Mouse (Mus musculus): ENCODE measurements around the gene Ccna1. TPM values are rescaled to one million over a fixed set of nuclear protein-coding genes. Genes with fewer than 3 reads are reported as not detected.

Ccna1 gene
- polyA plus RNA-seq, 1 experiment from 2014 or later: 13.1 TPM

DNA sequence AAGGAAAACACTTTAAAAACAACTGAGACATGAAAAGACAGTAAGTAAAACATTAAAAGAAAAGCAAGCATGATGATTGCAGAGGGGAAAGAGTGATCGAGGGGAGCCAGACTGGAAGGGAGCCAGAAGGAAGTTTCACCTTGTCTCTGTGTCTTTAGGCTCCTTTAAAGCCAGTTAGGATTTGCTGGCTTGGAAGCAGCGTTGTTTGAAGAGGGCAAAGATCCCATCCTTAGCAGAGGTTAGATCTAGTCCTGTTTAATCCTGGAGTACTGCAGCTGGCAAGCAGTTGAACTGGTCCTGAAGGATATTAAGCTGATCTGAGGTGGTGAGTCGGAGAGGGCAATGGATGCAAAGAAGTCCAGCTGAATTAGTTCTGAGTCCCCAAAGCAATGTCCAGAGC, 33.5 kb upstream of the Ccna1 start:
- Histone ChIP-seq H3K9me3 (ENCODE audit: control insufficient read depth, low read length) (no peaks in the 10 kb centered on the region), H3K36me3 (ENCODE audit: control insufficient read depth, insufficient read depth, low read length) (no peaks in the 10 kb centered on the region), H3K27me3 (ENCODE audit: control insufficient read depth, insufficient read depth, low read depth, low read length) (no peaks in the 10 kb centered on the region), H3K4me2 (ENCODE audit: low read depth, low read length) (no peak overlapping the region), H3K4me3 (ENCODE audit: low read length) (no peak overlapping the region), H3K4me1 (replicated peaks; ENCODE audit: control insufficient read depth, insufficient read depth, low read length) (no peaks in the 10 kb centered on the region), H3K27ac (ENCODE audit: low read length) (no peak overlapping the region), H3K9ac (ENCODE audit: low read length) (no peak overlapping the region)
- ATAC-seq (ENCODE audit: low read depth): no peak
- whole genome bisulfite sequencing: 45% methylated on average over 3 of the region's 3 CpGs

DNA sequence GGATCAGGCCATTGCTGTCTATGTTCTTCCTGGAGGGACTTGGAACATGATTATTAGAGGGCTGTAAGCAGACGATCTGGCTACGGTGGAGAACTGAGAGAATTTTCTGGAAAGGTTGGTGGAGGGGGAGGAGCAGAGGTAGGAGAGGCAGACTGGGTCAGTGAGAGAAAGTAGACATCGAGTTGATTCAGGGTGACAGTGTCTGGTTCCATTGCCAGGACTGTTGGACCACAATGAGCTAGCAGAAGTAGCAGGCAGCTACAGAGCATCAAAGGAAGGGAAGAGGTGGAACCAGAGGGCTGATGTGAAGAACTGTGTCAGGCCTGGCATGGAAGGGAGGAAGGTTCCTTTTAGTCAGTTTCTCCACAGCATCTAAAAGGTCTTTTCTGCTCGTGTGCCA, 33.1 kb upstream of the Ccna1 start:
- no peak for ATAC-seq (ENCODE audit: low read depth)
- Histone ChIP-seq H3K9ac (ENCODE audit: low read length) (no peak overlapping the region), H3K4me2 (ENCODE audit: low read depth, low read length) (no peak overlapping the region), H3K4me1 (replicated peaks; ENCODE audit: control insufficient read depth, insufficient read depth, low read length) (no peaks in the 10 kb centered on the region), H3K4me3 (ENCODE audit: low read length) (no peak overlapping the region), H3K27me3 (ENCODE audit: control insufficient read depth, insufficient read depth, low read depth, low read length) (no peaks in the 10 kb centered on the region), H3K9me3 (ENCODE audit: control insufficient read depth, low read length) (no peaks in the 10 kb centered on the region), H3K36me3 (ENCODE audit: control insufficient read depth, insufficient read depth, low read length) (no peaks in the 10 kb centered on the region), H3K27ac (ENCODE audit: low read length) (no peak overlapping the region)
- 38% methylated on average over 4 of the region's 4 CpGs for WGBS

DNA sequence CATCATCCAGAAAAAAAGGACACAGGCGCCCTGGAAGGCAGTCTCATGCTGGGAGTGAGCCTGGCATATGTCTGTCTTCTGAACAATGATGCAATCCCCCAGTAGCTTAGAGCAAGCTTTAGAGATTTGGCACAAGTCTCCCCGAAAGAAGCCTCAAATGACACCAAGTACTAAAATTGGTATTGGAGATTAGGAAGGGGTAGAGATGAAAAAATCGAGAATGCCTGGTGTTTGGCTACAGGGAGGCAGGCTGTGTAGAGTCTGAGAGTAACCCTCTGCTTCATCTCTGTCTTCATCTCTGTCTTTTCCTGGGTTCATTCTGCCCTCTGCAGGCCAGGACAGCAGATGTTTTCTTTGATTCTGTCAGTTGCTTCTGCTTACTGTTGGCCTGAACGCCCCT, 32.1 kb upstream of the Ccna1 start:
- no peaks in the 10 kb centered on the region for H3K27me3 ChIP-seq (ENCODE audit: control insufficient read depth, insufficient read depth, low read depth, low read length)
- H3K9me3 ChIP-seq (ENCODE audit: control insufficient read depth, low read length): no peaks in the 10 kb centered on the region
- ATAC-seq (ENCODE audit: low read depth): no peak
- no peaks in the 10 kb centered on the region for H3K4me1 ChIP-seq (replicated peaks; ENCODE audit: control insufficient read depth, insufficient read depth, low read length)
- H3K27ac ChIP-seq (ENCODE audit: low read length): no peak overlapping the region
- H3K36me3 ChIP-seq (ENCODE audit: control insufficient read depth, insufficient read depth, low read length): no peaks in the 10 kb centered on the region
- 57% methylated on average over 4 of the region's 4 CpGs for WGBS
- H3K9ac ChIP-seq (ENCODE audit: low read length): no peak overlapping the region
- no peak overlapping the region for H3K4me3 ChIP-seq (ENCODE audit: low read length)
- H3K4me2 ChIP-seq (ENCODE audit: low read depth, low read length): no peak overlapping the region

DNA sequence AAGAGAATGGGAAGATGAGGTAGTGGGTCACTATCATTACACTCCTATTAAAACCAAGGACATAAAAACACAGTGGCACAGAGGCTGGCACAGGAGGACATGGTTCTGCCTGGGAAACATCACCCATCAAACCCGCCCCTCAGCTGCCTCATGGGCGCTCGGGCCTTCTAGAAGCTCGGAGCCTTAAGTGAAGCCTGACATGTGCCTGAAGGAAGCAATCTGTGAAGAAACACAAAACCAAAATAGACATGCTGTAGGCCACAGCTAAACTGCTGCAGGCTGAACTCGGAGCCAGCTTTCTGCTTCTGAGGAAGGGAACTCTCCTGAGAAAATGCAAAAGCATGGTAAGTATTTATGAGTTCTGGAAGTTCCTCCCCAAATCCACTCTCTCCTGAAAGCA, 31.6 kb upstream of the Ccna1 start:
- no peak for ATAC-seq (ENCODE audit: low read depth)
- 86% methylated on average over 5 of the region's 5 CpGs for WGBS
- no peaks in the 10 kb centered on the region for H3K4me1 ChIP-seq (replicated peaks; ENCODE audit: control insufficient read depth, insufficient read depth, low read length)
- H3K36me3 ChIP-seq (ENCODE audit: control insufficient read depth, insufficient read depth, low read length): no peaks in the 10 kb centered on the region
- no peaks in the 10 kb centered on the region for H3K9me3 ChIP-seq (ENCODE audit: control insufficient read depth, low read length)
- no peak overlapping the region for H3K9ac ChIP-seq (ENCODE audit: low read length)
- no peak overlapping the region for H3K4me2 ChIP-seq (ENCODE audit: low read depth, low read length)
- H3K27ac ChIP-seq (ENCODE audit: low read length): no peak overlapping the region
- no peaks in the 10 kb centered on the region for H3K27me3 ChIP-seq (ENCODE audit: control insufficient read depth, insufficient read depth, low read depth, low read length)
- no peak overlapping the region for H3K4me3 ChIP-seq (ENCODE audit: low read length)

DNA sequence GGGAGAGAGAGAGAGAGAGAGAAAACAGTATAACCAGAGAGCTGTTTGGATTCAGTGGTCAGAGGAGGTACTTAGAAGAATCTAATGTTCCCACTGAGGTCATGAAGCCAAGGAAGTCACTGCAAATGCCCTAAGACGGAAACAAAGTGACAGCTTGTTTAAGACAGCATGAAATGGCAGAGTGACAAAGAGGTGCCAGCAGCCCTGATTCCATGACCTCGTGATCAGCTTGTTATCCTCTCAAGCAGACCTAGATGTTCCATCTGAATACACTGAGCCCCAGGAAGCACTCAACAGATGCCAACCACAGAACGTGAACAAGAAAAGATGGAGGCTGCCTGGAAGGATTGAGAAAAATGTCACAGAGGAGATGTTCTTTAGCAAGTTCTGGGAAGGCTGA, 30.4 kb upstream of the Ccna1 start:
- no peak overlapping the region for H3K4me2 ChIP-seq (ENCODE audit: low read depth, low read length)
- H3K27me3 ChIP-seq (ENCODE audit: control insufficient read depth, insufficient read depth, low read depth, low read length): no peaks in the 10 kb centered on the region
- no peak overlapping the region for H3K9ac ChIP-seq (ENCODE audit: low read length)
- no peak overlapping the region for H3K4me3 ChIP-seq (ENCODE audit: low read length)
- H3K36me3 ChIP-seq (ENCODE audit: control insufficient read depth, insufficient read depth, low read length): no peaks in the 10 kb centered on the region
- ATAC-seq (ENCODE audit: low read depth): no peak
- 40% methylated on average over 3 of the region's 3 CpGs for WGBS
- no peak overlapping the region for H3K27ac ChIP-seq (ENCODE audit: low read length)
- no peaks in the 10 kb centered on the region for H3K9me3 ChIP-seq (ENCODE audit: control insufficient read depth, low read length)
- no peaks in the 10 kb centered on the region for H3K4me1 ChIP-seq (replicated peaks; ENCODE audit: control insufficient read depth, insufficient read depth, low read length)

DNA sequence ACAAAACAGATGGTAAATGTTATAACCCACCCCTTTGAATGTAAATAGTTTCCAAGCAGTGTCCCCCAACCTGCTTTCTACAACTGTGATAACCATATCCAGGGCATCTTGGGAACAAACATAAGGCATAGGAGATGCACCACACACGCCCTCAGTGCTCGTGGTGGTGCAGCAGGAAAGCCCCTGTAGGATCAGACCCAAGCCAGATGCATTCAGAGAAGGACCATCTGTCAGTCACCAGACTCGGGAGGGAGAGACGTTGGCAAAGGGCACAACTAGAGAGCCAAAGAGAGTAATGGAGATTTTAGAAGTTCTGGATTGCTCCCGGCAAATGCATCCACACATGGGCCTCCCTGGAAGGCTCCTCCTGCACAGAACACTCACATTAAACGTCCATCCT, 29.5 kb upstream of the Ccna1 start:
- Histone ChIP-seq H3K4me2 (ENCODE audit: low read depth, low read length) (no peak overlapping the region), H3K9ac (ENCODE audit: low read length) (no peak overlapping the region), H3K27ac (ENCODE audit: low read length) (no peak overlapping the region), H3K4me1 (replicated peaks; ENCODE audit: control insufficient read depth, insufficient read depth, low read length) (no peaks in the 10 kb centered on the region), H3K4me3 (ENCODE audit: low read length) (no peak overlapping the region), H3K9me3 (ENCODE audit: control insufficient read depth, low read length) (no peaks in the 10 kb centered on the region), H3K27me3 (ENCODE audit: control insufficient read depth, insufficient read depth, low read depth, low read length) (no peaks in the 10 kb centered on the region), H3K36me3 (ENCODE audit: control insufficient read depth, insufficient read depth, low read length) (no peaks in the 10 kb centered on the region)
- WGBS: 53% methylated on average over 6 of the region's 6 CpGs
- ATAC-seq (ENCODE audit: low read depth): no peak

DNA sequence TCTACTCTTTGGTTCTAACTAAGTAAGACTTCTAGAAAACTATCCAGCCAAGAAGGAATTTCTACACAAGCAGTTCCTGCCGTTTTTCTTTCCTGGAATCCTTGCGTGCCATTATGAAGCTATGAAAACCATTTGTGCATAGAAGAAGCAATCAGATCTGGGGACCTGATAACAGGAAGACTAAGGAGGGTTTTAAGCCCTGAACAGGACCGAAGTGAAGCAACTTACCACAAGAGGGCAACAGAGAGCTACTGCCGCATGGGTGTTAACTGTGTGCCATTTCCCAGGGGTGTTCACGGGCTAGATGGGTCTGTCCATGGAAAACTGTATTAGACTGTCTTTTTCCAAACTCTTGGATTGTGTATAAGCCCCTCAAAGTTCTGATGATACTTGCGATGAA, 24.8 kb upstream of the Ccna1 start:
- Histone ChIP-seq H3K27me3 (ENCODE audit: control insufficient read depth, insufficient read depth, low read depth, low read length) (no peaks in the 10 kb centered on the region), H3K4me1 (replicated peaks; ENCODE audit: control insufficient read depth, insufficient read depth, low read length) (no peaks in the 10 kb centered on the region), H3K4me2 (ENCODE audit: low read depth, low read length) (no peak overlapping the region), H3K36me3 (ENCODE audit: control insufficient read depth, insufficient read depth, low read length) (no peaks in the 10 kb centered on the region), H3K9me3 (ENCODE audit: control insufficient read depth, low read length) (no peaks in the 10 kb centered on the region), H3K27ac (ENCODE audit: low read length) (no peak overlapping the region), H3K4me3 (ENCODE audit: low read length) (no peak overlapping the region), H3K9ac (ENCODE audit: low read length) (no peak overlapping the region)
- ATAC-seq (ENCODE audit: low read depth): peak; percentile 83
- 14% methylated on average over 6 of the region's 6 CpGs for whole genome bisulfite sequencing

DNA sequence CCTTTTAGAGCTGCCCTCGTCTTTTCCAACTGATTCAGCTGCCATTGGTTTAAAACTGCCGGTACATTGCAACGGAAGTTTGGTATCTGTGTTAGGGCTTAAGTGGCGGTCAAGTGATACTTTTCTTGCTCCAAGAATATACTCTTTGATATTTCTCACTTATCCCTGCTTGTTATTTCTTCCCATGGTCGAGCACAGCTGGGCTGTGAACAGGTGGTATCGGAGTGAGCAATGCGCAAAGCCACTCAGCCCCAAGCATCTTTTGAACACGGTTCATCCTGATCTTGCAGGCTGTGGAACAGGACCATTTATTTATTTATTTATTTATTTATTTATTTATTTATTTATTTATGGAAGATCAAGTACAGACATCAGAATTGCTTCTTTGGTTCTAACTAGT, 24.3 kb upstream of the Ccna1 start:
- H3K9me3 ChIP-seq (ENCODE audit: control insufficient read depth, low read length): no peaks in the 10 kb centered on the region
- no peak overlapping the region for H3K9ac ChIP-seq (ENCODE audit: low read length)
- H3K4me2 ChIP-seq (ENCODE audit: low read depth, low read length): no peak overlapping the region
- 59% methylated on average over 8 of the region's 8 CpGs for WGBS
- no peak overlapping the region for H3K27ac ChIP-seq (ENCODE audit: low read length)
- no peak for ATAC-seq (ENCODE audit: low read depth)
- no peaks in the 10 kb centered on the region for H3K36me3 ChIP-seq (ENCODE audit: control insufficient read depth, insufficient read depth, low read length)
- H3K4me3 ChIP-seq (ENCODE audit: low read length): no peak overlapping the region
- H3K27me3 ChIP-seq (ENCODE audit: control insufficient read depth, insufficient read depth, low read depth, low read length): no peaks in the 10 kb centered on the region
- H3K4me1 ChIP-seq (replicated peaks; ENCODE audit: control insufficient read depth, insufficient read depth, low read length): no peaks in the 10 kb centered on the region

DNA sequence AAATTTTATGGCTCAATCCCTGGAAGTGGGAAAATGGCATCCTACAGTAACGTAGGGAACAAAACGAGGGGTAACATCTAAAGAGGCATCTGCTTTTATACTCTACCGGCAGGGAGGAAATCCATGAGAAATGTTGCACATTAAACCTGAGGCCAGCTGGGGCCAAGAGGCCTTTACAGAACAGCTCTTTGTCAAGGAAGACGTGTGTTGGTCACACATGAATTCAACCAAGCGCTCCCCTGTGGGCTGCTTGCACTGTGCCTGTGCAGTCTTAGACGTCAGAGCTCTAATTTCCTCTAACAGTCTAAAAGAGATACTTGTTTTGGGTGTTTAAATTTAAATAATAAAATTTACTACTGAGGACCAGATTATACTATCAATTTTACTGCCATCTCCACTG, 22.9 kb upstream of the Ccna1 start:
- no peak overlapping the region for H3K9ac ChIP-seq (ENCODE audit: low read length)
- H3K27me3 ChIP-seq (ENCODE audit: control insufficient read depth, insufficient read depth, low read depth, low read length): no peaks in the 10 kb centered on the region
- H3K27ac ChIP-seq (ENCODE audit: low read length): no peak overlapping the region
- ATAC-seq (ENCODE audit: low read depth): no peak
- H3K4me2 ChIP-seq (ENCODE audit: low read depth, low read length): no peak overlapping the region
- H3K9me3 ChIP-seq (ENCODE audit: control insufficient read depth, low read length): no peaks in the 10 kb centered on the region
- WGBS: 62% methylated on average over 6 of the region's 6 CpGs
- no peaks in the 10 kb centered on the region for H3K36me3 ChIP-seq (ENCODE audit: control insufficient read depth, insufficient read depth, low read length)
- H3K4me3 ChIP-seq (ENCODE audit: low read length): no peak overlapping the region
- H3K4me1 ChIP-seq (replicated peaks; ENCODE audit: control insufficient read depth, insufficient read depth, low read length): no peaks in the 10 kb centered on the region

DNA sequence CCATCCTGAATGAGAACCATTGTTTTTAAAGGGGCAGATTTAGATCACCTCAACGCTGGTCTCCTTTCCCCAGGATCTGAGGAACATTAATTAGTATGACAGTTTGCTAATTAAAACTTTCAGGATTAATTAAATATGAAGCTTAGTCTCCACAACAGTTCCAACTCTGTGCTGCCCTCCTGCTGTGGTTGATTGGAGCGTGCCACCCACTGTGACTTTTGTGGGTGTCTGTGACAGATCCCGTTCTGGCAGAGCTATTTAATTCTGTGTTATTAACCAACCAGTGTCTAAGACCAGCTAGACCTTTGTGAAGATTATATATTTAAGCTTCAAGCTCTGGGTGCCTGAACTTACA, 20.0 kb upstream of the Ccna1 start:
- Histone ChIP-seq H3K9ac (ENCODE audit: low read length) (no peak overlapping the region), H3K4me1 (replicated peaks; ENCODE audit: control insufficient read depth, insufficient read depth, low read length) (no peaks in the 10 kb centered on the region), H3K4me3 (ENCODE audit: low read length) (no peak overlapping the region), H3K36me3 (ENCODE audit: control insufficient read depth, insufficient read depth, low read length) (no peaks in the 10 kb centered on the region), H3K9me3 (ENCODE audit: control insufficient read depth, low read length) (no peaks in the 10 kb centered on the region), H3K27me3 (ENCODE audit: control insufficient read depth, insufficient read depth, low read depth, low read length) (no peaks in the 10 kb centered on the region), H3K4me2 (ENCODE audit: low read depth, low read length) (no peak overlapping the region), H3K27ac (ENCODE audit: low read length) (no peak overlapping the region)
- no peak for ATAC-seq (ENCODE audit: low read depth)
- 56% methylated on average over 3 of the region's 3 CpGs for WGBS
